Mouse (Mus musculus) lung, postnatal 0 days (tissue): ENCODE results near the gene Trp53bp1.

Experiments used
- CTCF ChIP-seq: IDR thresholded peaks from 2 replicates; pipeline ENCODE4 v1.5.1; 2016; ENCODE audit warnings: antibody characterized with exemption, mild to moderate bottlenecking
- EP300 ChIP-seq: IDR thresholded peaks from 2 replicates; pipeline ENCODE4 v1.6.1; 2016; ENCODE audit warnings: antibody characterized with exemption, mild to moderate bottlenecking, control low read depth

- TF ChIP-seq CTCF (no peak), EP300 (no peak)
These were observed 66.9 kb downstream of the Trp53bp1 start for GRCm38 (mm10) chr2:121204276-121204675.
